Mouse (Mus musculus) gastrocnemius, postnatal 36 days (tissue): ENCODE results near the gene Ifnb1. TPM values are rescaled to one million over a fixed set of nuclear protein-coding genes. Genes with fewer than 3 reads are reported as not detected.

Experiments
- DNase-seq, 2 experiments: peaks; one replicate each; pipeline ENCODE4 v3.0.0; 2022
- intact Hi-C: fragments of 180-260 bp; cut with DNase I; formaldehyde crosslinking; loops from one replicate; pipeline ENCODE4 v1.15.1; 2025
- total RNA-seq, 2 experiments: library from RNA; stranded (reverse); gene quantifications; 2 replicates each; pipeline ENCODE4 v1.2.3; 2021

The Ifnb1 gene
- total RNA-seq, 2 experiments from 2014 or later: not detected

- intact Hi-C loops: no loop called here
- DNase-seq: no peak
These were observed 8.8 kb downstream of the Ifnb1 start for GRCm38 (mm10) chr4:88513743-88514142.

DNA sequence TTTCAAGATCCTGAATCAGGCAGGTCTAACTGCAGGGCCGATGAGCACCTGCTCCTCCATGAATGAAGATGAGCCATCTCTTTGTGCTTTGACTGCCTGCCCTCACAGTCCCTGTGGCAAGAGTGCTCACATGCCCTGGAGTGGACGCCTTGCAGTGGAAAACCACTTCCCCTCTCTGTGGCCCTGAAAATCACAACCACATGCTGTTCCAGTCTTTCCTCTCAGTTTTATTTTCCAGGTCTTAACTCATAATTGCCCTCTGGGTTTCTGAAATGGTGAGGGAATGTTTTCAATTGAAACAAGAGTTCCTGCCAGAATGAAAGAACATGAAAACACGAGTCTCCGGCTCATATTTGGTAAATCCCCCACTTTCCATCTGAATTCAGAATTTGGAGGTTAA, 18.8 kb downstream of the Ifnb1 start:
- intact Hi-C loops: no loop called here
- no peak for DNase-seq

- DNase-seq: no peak
- intact Hi-C loops: no loop called here
These were observed 21.3 kb downstream of the Ifnb1 start for GRCm38 (mm10) chr4:88501247-88501646.

GRCm38 (mm10) chr4:88496321-88497018, 26.1 kb downstream of the Ifnb1 start:
- intact Hi-C loops: no loop called here
- DNase-seq: peak in 1 of 2 experiments; percentile 7

DNA sequence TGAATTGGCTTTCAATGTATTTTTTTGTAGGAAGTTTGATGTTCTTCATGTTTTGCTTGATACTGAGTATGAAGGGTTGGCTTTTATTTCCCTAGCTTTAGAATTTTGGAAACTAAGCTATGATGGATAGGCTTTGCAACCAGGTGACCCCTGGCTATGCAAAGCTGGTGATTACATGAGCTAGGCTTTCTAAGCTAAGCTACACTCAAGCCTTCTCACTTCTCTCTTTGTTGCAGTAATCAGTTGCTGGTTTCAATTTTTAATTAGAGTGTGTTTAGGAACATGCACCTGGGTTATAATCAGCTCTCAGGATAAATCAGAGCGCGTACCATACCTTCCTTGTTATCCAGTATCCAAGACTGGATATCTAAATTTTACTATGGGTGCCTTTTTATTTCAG, 33.0 kb downstream of the Ifnb1 start:
- intact Hi-C loops: no loop called here
- DNase-seq: no peak

DNA sequence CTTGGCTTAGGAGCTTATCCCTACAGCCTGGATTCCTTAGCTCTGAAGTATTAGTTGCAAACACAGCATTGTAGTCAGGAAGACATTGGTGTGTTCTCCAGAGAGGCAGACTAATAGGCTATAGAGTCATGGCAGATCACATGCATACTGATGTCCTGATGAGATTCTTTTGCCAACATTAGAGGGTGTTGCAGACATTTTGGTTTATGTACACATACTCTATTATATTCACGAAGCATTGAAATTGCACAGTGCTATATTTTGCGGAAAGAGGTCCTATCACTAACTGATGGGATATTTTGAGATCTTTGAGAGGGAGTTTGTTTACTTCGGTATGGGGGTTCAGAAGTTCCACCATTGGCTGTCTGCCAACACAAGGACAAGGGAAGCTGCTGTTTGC, 34.5 kb downstream of the Ifnb1 start:
- intact Hi-C loops: no loop called here
- DNase-seq: no peak

GRCm38 (mm10) chr4:88480130-88480529, 42.4 kb downstream of the Ifnb1 start:
- intact Hi-C loops: no loop called here
- no peak for DNase-seq

- intact Hi-C loops: no loop called here
- no peak for DNase-seq
These were observed 43.8 kb downstream of the Ifnb1 start for GRCm38 (mm10) chr4:88478809-88479186.

DNA sequence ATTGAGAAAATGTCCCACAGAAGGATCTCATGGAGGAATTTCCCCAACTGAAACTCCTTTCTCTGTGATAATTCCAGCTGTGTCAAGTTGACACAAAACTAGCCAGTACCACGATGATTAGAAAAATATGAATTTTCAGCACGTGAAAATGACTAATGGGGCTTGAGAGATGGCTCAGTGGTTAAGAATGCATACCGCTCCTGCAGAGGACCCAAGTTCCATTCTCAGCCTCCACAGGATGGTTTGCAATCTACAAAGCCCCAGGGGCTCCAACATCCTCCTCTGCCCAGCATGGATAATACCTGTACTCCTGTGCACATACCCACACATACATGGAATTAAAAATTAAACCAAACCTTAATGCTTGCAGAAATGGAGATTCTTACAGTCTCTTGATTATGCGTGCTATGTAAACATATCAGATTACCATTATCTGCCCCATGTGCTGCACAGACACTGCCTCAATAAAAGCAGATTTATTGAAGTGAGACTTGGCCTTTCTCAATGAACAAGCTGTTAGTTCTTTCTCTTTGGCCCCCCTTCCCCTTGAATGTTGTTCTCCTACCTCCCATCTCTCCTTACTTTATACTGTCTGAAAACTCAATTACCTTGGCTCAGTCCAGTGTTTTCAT, 44.3 kb downstream of the Ifnb1 start:
- no peak for DNase-seq
- intact Hi-C loops: no loop called here

GRCm38 (mm10) chr4:88476511-88477210, 45.9 kb downstream of the Ifnb1 start:
- no peak for DNase-seq
- intact Hi-C loops: no loop called here

GRCm38 (mm10) chr4:88476084-88476483, 46.5 kb downstream of the Ifnb1 start:
- intact Hi-C loops: no loop called here
- DNase-seq: no peak

Other genes starting within 250 kb of the Ifnb1 start
- 1 to 10 TPM; 1.0 to 1.2 TPM for gene Hacd4, start 83.8 kb downstream of the Ifnb1 start, total RNA-seq
- gene Ifna15, start 35.5 kb upstream of the Ifnb1 start, total RNA-seq: not detected
- gene Ifna14, start 49.0 kb upstream of the Ifnb1 start, total RNA-seq: not detected
- not detected for gene Ifna9, start 69.6 kb upstream of the Ifnb1 start, total RNA-seq
- gene Ifna12, start 80.6 kb upstream of the Ifnb1 start, total RNA-seq: not detected
- not detected for gene C87499, start 111.6 kb upstream of the Ifnb1 start, total RNA-seq
- not detected for gene Ifna13, start 121.7 kb upstream of the Ifnb1 start, total RNA-seq
- not detected for gene Ifna16, start 154.2 kb upstream of the Ifnb1 start, total RNA-seq
- gene Ifna2, start 161.1 kb upstream of the Ifnb1 start, total RNA-seq: not detected
- not detected for gene Ifnab, start 168.6 kb upstream of the Ifnb1 start, total RNA-seq
- under 1 TPM in 1 of 2 experiments, not detected in 1; 0.42 TPM for gene Gm26566, start 199.0 kb upstream of the Ifnb1 start, total RNA-seq
- 10 to 100 TPM; 43.9 to 50.4 TPM for gene Klhl9, start 199.7 kb upstream of the Ifnb1 start, total RNA-seq
- not detected for gene Gm13271, start 232.1 kb upstream of the Ifnb1 start, total RNA-seq
- not detected for gene Gm13283, start 237.3 kb upstream of the Ifnb1 start, total RNA-seq